Mouse (Mus musculus): Measurements from ENCODE around the gene Mov10l1. TPM values are rescaled to one million over a fixed set of nuclear protein-coding genes. Genes with fewer than 3 reads are reported as not detected.

Mov10l1 gene
- polyA plus RNA-seq (2017; shearing (Covaris generic)) = not detected

DNA sequence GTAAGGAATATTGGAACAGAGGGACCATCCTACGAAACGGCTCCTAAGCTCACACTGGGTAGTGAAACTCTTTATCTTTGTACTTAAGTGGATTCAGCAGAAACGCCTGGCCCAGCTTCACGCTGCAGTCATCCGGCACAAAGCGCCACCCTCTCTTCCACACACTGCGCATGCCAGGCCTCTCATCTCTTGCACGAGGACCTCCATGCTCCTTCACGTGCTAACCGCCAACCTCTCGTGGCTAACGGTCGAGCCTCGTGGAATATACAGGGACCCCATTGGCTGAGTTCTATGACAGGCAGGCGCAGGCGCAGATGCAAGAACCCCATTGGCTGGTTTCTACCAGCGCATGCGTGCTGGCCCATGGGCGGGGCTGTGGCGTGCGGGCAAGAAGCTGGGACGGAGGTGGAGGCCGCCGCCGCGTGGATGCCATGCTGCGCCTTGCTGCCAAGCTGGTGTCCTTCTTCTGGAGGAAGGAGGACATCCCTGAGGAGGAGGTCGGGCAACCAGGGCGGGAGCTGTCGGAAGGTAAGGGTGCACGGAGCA is at the start of gene Mov10l1:
Mov10l1 (plus strand) TSS at position 376 of the 546 bp plus-strand sequence.
- ATAC-seq = no peak

GRCm38 (mm10) chr15:88934141-88934540 is 48.6 kb upstream of the Mov10l1 start:
- no peak for ATAC-seq

- no peak for ATAC-seq
Observed at GRCm38 (mm10) chr15:88936619-88937290, 46.0 kb upstream of the Mov10l1 start.

DNA sequence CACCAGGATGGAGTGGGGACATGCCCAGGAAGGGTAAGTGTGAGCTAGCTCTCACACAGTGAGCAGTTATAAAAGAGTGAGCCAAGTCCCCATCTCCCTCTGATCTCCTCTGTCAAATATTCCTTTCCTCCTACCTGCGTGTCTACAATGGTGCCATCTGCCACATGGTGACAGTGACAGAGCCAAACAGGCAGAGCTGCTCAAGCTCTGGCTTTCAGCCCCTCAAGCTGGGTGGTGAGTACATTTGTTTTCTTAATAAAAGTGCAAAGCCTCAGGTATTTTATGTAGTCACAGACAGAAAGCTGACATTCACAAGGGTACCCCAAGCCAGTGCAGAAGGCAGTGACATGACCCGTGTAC is 45.4 kb upstream of the Mov10l1 start:
- ATAC-seq = no peak

- no peak for ATAC-seq
Observed at GRCm38 (mm10) chr15:88942783-88943182, 39.9 kb upstream of the Mov10l1 start.

- ATAC-seq = no peak
Observed at GRCm38 (mm10) chr15:88943896-88944551, 38.7 kb upstream of the Mov10l1 start.

DNA sequence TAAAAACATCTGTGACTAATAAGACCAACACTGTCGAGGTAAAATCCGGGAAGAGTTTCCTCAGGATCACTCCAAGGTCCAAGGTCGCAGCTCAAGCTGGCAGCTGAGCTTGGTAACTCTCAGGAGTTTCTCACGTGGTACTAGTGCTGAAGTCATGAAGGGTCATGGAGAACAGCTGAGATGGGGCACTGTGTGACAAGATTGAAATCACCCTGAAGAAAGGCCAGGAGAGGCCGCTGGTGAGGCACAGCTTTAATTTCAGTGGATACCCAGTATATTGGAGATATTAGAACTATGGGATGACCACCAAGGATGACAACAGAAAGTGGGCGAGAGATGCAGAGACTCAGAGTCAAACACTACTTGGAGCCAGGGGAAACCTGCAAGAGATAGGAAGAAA is 35.9 kb upstream of the Mov10l1 start:
- no peak for ATAC-seq

DNA sequence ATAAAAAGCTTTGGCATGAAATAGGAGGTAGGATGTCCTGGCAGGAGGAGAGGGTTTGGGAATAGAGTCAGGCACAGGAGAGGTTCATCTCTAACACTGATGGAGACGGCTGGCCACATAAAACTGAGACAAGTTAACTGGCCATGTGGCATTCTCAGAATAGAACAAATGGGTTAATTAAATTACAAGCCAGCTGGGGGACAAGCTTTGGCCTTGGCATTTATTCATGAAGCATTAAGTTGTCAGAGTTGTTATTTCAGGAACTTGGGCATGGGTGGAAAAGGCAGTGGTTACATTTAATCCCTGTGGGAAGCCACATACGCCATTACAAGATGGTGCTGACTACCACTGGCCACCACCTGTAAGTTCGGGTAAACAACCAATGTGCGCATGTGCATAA is 31.5 kb upstream of the Mov10l1 start:
- no peak for ATAC-seq

- ATAC-seq = no peak
Observed at GRCm38 (mm10) chr15:88954368-88955072, 28.2 kb upstream of the Mov10l1 start, which contains the start of gene Ttll8. Ttll8 (minus strand) TSS chr15:88954418.

DNA sequence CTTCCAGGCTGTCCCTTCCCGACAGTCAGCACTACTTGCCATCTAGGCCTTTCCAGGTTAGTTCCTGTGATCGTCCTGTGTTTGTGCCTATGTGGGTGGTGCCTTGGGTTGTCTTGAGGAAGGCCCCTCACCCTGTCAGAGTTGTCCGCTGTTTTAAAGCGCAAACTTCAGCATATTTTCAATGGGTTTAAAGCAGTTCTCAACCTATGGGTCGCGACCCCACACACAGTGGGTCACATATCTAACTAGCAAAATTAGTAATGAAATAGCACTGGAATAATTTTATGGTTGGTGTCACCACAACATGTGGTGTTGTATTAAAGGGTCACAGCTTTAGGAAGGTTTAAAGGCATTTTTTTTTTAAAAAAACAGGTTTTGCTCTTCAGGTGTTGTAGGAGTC is 27.4 kb upstream of the Mov10l1 start:
- ATAC-seq = no peak

- no peak for ATAC-seq
Observed at GRCm38 (mm10) chr15:88957522-88957921, 25.2 kb upstream of the Mov10l1 start.

GRCm38 (mm10) chr15:88964070-88964578 is 18.6 kb upstream of the Mov10l1 start:
- ATAC-seq = no peak

- ATAC-seq = no peak
Observed at GRCm38 (mm10) chr15:88972300-88972699, 10.4 kb upstream of the Mov10l1 start.

DNA sequence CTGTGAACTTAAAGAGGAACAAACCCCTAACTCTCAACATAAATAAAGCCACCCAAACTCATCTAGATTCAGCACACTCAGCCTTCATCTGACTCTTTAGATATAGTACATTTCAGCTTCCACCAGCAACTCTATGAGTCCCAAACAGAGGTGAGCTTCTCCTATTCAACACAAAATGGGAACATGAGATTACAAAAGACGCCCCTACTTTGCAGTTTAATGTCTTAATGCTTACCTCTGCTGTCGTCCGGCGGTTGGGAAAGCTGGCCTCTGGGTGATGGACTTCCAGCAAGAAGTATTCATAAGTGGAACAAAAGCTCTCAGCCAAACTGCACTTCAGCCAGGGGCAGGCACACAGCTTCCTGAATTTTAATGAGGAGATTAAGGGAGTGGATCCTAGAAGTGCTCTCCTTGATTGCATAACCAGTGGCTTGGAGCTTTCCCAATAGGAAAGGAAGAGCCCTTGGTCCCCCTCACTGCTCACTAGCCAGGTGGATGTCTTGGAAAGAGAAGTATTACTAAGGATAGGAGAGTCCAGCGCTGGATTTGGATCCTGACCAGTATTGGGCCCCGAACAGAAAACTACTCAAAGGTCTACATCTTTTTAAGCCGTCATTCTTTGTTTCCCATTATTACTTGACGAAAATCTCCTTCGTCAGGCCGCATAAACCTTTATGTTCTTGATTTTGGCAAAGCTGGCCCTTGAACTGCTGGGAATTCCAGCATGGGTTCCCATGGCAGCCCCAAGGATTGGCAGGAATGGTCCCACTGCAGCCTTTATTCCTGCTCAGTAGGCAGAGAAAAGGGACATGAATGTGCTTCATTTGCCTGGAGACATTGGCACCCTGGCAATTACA is 4.2 kb upstream of the Mov10l1 start, which contains the start of gene Mlc1:
Mlc1 (minus strand) TSS at position 727 of the 857 bp plus-strand sequence.
- ATAC-seq = no peak

DNA sequence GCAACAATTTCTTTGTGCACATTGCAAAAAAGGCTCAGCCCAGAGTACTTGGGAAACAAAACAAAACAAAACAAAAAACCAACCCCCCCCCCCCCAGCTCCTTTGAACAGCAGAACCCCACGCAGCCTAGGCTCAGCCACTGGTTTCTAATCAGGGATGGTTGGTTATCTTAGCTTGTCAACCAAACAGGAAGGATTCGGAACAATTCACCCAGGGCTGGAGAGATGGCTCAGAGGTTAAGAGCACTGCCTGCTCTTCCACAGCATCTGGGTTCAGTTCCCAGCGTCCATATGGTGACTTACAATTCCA is 3.6 kb upstream of the Mov10l1 start:
- ATAC-seq = no peak

GRCm38 (mm10) chr15:88989236-88989635 is 6.5 kb downstream of the Mov10l1 start:
- no peak for ATAC-seq

GRCm38 (mm10) chr15:88998636-88999035 is 15.9 kb downstream of the Mov10l1 start:
- no peak for ATAC-seq

- ATAC-seq = no peak
Observed at GRCm38 (mm10) chr15:88999124-88999523, 16.4 kb downstream of the Mov10l1 start.

DNA sequence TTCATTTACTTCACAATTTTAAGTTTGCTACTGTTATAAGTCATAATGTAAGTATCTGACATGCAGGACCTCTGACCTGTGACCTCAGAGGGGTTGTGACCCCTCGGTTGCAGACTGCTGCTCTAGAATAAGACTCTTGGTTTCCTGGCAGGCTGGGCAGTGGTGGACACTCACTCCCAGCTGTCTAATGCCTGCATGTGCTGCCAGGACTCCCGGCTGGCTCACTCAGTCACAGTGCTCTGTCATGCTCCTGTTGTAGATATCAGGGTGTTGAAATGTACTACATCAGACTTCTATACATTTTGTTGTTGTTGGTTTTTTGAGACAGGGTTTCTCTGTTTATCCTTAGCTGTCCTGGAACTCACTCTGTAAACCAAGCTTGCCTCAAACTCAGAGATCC is 17.7 kb downstream of the Mov10l1 start:
- ATAC-seq = no peak

DNA sequence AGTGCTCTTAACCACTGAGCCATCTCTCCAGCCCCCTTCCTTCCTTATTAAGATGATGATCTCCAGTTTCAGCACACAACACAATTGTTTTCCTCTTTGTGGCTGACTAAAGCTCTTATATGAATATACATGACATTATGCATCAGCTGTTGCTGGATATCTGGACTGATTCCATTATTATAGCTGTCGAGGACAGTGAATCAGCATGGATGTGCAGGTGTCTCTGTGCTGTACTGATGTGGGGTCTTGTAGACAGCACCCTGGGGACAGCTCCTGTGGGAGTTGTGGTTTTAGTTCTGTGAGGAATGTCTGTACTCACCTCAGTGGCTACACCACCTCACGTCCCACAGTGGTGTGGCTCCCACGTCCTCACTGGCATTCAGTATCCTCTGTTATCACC is 18.5 kb downstream of the Mov10l1 start:
- no peak for ATAC-seq

- ATAC-seq = no peak
Observed at GRCm38 (mm10) chr15:89007002-89007401, 24.3 kb downstream of the Mov10l1 start.

- ATAC-seq = no peak
Observed at GRCm38 (mm10) chr15:89007781-89008180, 25.1 kb downstream of the Mov10l1 start.
